Mouse (Mus musculus) liver, embryonic 11.5 days (tissue): ENCODE results near the gene Pcif1. TPM values are rescaled to one million over a fixed set of nuclear protein-coding genes. Genes with fewer than 3 reads are reported as not detected.
A peak's percentile ranks its signal among the peaks of the same experiment; 100 is the strongest.
"Not testable (repeated sequence)": the region's sequence is repeated elsewhere in the genome, so short reads cannot be mapped to it uniquely, and the experiment has no call there.

ENCODE experiments used
- ATAC-seq: fragments of 200-750 bp; cut with Nextera tagmentation; replicated peaks from 2 replicates; pipeline ENCODE4 v1.8.0; 2017; ENCODE audit warnings: moderate number of reproducible peaks, mild to moderate bottlenecking, moderate TSS enrichment, moderate library complexity; ENCODE audit not compliant: low FRiP score
- DNase-seq: peaks from one replicate; pipeline ENCODE4 v3.0.0-alpha.2; 2017; ENCODE audit warnings: low spot score
- H3K27ac ChIP-seq: fragments of 300-500 bp; sonication (generic); 2 replicates; pipeline ENCODE4 v1.5.1; 2014; ENCODE audit warnings: mild to moderate bottlenecking, low read depth, low read length, control low read depth
- H3K27me3 ChIP-seq: fragments of 300-500 bp; sonication (generic); replicated peaks from 2 replicates; pipeline ENCODE4 v1.6.1; 2014; ENCODE audit warnings: low read length, mixed read lengths; ENCODE audit not compliant: control insufficient read depth, insufficient read depth
- H3K36me3 ChIP-seq: fragments of 300-500 bp; sonication (generic); 2 replicates; pipeline ENCODE4 v1.6.1; 2014; ENCODE audit warnings: mild to moderate bottlenecking, low read length, moderate library complexity, mixed read lengths; ENCODE audit not compliant: control insufficient read depth, insufficient read depth
- H3K4me1 ChIP-seq: fragments of 300-500 bp; sonication (generic); replicated peaks from 2 replicates; pipeline ENCODE4 v1.6.1; 2014; ENCODE audit warnings: low read length, mixed read lengths; ENCODE audit not compliant: control insufficient read depth, insufficient read depth
- H3K4me2 ChIP-seq: fragments of 300-500 bp; sonication (generic); 2 replicates; pipeline ENCODE4 v1.6.1; 2014; ENCODE audit warnings: mild to moderate bottlenecking, control low read depth, moderate library complexity
- H3K4me3 ChIP-seq: fragments of 300-500 bp; sonication (generic); 2 replicates; pipeline ENCODE4 v1.5.1; 2014; ENCODE audit warnings: low read depth, low read length, control low read depth
- H3K9ac ChIP-seq: fragments of 300-500 bp; sonication (generic); 2 replicates; pipeline ENCODE4 v1.6.1; 2014; ENCODE audit warnings: low read depth, low read length, control low read depth
- H3K9me3 ChIP-seq: fragments of 300-500 bp; sonication (generic); 2 replicates; pipeline ENCODE4 v1.6.1; 2016; ENCODE audit warnings: low read length, inconsistent platforms, mixed read lengths; ENCODE audit not compliant: control insufficient read depth
- WGBS: fragments of 180-500 bp; shearing (Covaris S2); extraction: QIAGEN DNeasy Blood & Tissue Kit; methylation state at CpG from one replicate; pipeline ENCODE4 v1.1.7; 2014; 5-methylcytosine and 5-hydroxymethylcytosine counted together
- polyA plus RNA-seq: library from polyadenylated mRNA; unstranded; fragments of >200 nt; fragmentation: Nextera tagmentation; extraction: Ambion mirVana; gene quantifications from 2 replicates; pipeline ENCODE4 v1.2.1, GENCODE M21; 2014

Gene Pcif1
- polyA plus RNA-seq, 1 experiment from 2014 or later: 67.5 TPM

- no peak overlapping the region for H3K9ac ChIP-seq
- no peak overlapping the region for H3K27ac ChIP-seq
- H3K4me2 ChIP-seq: no peak overlapping the region
- H3K4me1 ChIP-seq: no peaks in the 10 kb centered on the region
- DNase-seq (no peak), ATAC-seq (no peak)
- peaks cover 20% of the 10 kb centered on the region for H3K27me3 ChIP-seq
- H3K36me3 ChIP-seq: no peaks in the 10 kb centered on the region
- H3K4me3 ChIP-seq: no peak overlapping the region
- H3K9me3 ChIP-seq: no peaks in the 10 kb centered on the region
- 83% methylated on average over 8 of the region's 8 CpGs for WGBS
Measured at GRCm38 (mm10) chr2:164850061-164850460, 29.0 kb upstream of the Pcif1 start.

GRCm38 (mm10) chr2:164855572-164855971 lies 23.5 kb upstream of the Pcif1 start:
- H3K4me3 ChIP-seq, DNase-seq, H3K9ac ChIP-seq, H3K27ac ChIP-seq, H3K9me3 ChIP-seq, H3K36me3 ChIP-seq, H3K4me2 ChIP-seq, ATAC-seq: not testable (repeated sequence)
- WGBS: 80% methylated on average over 5 of the region's 5 CpGs
- Histone ChIP-seq H3K4me1 (peaks cover 15% of the 10 kb centered on the region), H3K27me3 (peaks cover 53% of the 10 kb centered on the region)

GRCm38 (mm10) chr2:164856309-164857100 lies 22.6 kb upstream of the Pcif1 start:
- no peak overlapping the region for H3K27ac ChIP-seq
- H3K4me2 ChIP-seq: peak overlapping the region; percentile 80
- H3K4me3 ChIP-seq: peak overlapping the region; percentile 52
- H3K9me3 ChIP-seq: no peaks in the 10 kb centered on the region
- peaks cover 53% of the 10 kb centered on the region for H3K27me3 ChIP-seq
- peaks cover 15% of the 10 kb centered on the region for H3K4me1 ChIP-seq
- H3K9ac ChIP-seq: no peak overlapping the region
- H3K36me3 ChIP-seq: no peaks in the 10 kb centered on the region
- no peak for DNase-seq
- ATAC-seq: no peak; the same call in 1 of the 2 replicates
- WGBS: 1% methylated on average over 42 of the region's 42 CpGs

- ATAC-seq (peak; percentile 48; the same call in 1 of the 2 replicates), DNase-seq (peak; percentile 55)
- Histone ChIP-seq H3K4me2 (peak within 1 kb of the TSS; percentile 80), H3K27me3 (peaks cover 53% of the 10 kb centered on the region), H3K27ac (no peak within 1 kb of the TSS), H3K4me1 (peaks cover 15% of the 10 kb centered on the region), H3K4me3 (peak within 1 kb of the TSS; percentile 52), H3K9me3 (no peaks in the 10 kb centered on the region), H3K36me3 (no peaks in the 10 kb centered on the region), H3K9ac (no peak within 1 kb of the TSS)
- WGBS: 1% methylated on average over 47 of the region's 47 CpGs
Measured at GRCm38 (mm10) chr2:164857101-164857821, 21.8 kb upstream of the Pcif1 start, which contains the start of gene Pltp. Pltp (minus strand) TSS chr2:164857711.

DNA sequence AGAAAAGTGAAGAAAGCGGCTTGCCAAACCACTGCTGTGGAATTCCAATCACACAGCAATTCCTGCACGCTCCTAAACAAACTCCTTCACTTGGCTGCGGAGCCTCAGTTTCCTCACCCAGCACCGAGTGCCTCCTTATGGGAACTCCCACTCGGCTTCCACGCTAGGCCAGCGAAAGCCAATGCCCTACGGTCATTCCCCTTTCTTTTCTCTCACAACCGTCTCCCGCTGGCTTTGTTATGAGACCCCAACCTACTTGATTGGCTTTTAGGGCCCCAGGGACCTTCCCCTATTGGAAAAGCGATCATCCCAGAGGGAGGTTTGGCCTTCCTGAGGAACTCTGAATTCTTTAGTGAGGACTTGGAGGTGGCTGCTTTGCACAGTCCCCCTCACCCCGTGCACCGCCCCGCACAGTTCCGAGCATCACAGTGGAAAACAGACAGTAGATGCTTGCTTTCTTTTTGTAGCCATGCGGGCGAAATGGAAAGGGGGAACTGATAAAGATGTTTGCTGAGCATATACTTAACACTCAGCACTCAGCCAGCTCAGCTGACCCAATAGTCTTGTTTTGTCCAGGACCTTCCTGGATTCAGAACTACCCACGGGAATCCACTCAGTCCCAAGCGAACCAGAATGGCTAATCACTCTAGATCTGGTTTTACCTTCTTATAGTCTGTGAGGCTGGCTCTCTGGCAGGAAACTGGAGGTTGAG lies 21.1 kb upstream of the Pcif1 start:
- Histone ChIP-seq H3K9ac (no peak overlapping the region), H3K4me3 (peak overlapping the region; percentile 52), H3K4me1 (peaks cover 17% of the 10 kb centered on the region), H3K27ac (no peak overlapping the region), H3K36me3 (no peaks in the 10 kb centered on the region), H3K4me2 (peak overlapping the region; percentile 80), H3K27me3 (peaks cover 46% of the 10 kb centered on the region), H3K9me3 (no peaks in the 10 kb centered on the region)
- ATAC-seq (no peak), DNase-seq (no peak)
- 6% methylated on average over 19 of the region's 19 CpGs for WGBS

DNA sequence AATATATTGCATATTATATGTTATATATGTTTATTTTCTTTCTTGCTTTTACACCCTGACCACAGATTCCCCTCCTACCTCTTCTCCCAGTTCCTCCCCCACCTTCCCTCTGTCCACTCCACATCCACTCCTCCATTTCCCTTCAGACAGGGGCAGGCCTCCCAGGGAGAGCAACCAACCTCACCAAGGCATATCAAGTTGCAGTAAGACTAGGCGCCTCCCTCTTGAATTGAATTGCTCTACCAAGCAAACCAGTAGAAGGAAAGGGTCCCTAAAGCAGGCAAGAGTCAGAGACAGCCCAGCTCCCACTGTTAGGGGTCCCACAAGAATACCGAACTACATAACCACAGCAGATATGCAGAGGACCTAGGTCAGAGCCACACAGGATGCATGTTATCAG lies 19.9 kb upstream of the Pcif1 start:
- Histone ChIP-seq H3K27ac (peak overlapping the region; percentile 34; the same call in 1 of the 2 replicates), H3K9me3 (no peaks in the 10 kb centered on the region), H3K4me3 (no peak overlapping the region), H3K27me3 (peaks cover 41% of the 10 kb centered on the region), H3K4me2 (peak overlapping the region; percentile 6; the same call in 1 of the 2 replicates), H3K36me3 (no peaks in the 10 kb centered on the region), H3K4me1 (peaks cover 17% of the 10 kb centered on the region), H3K9ac (no peak overlapping the region)
- ATAC-seq (0 out of 2 replicates have a peak, but pooled peaks have one; percentile 11), DNase-seq (no peak)
- 40% methylated on average over 2 of the region's 2 CpGs for WGBS

- no peaks in the 10 kb centered on the region for H3K36me3 ChIP-seq
- H3K27ac ChIP-seq: peak overlapping the region; percentile 34
- peaks cover 36% of the 10 kb centered on the region for H3K27me3 ChIP-seq
- peaks cover 17% of the 10 kb centered on the region for H3K4me1 ChIP-seq
- H3K9me3 ChIP-seq: no peaks in the 10 kb centered on the region
- peak; percentile 35; the same call in 1 of the 2 replicates for ATAC-seq
- H3K9ac ChIP-seq: no peak overlapping the region
- H3K4me3 ChIP-seq: 0 out of 2 replicates have a peak overlapping the region, but pooled peaks have one; percentile 4
- WGBS: 44% methylated on average over 9 of the region's 9 CpGs
- H3K4me2 ChIP-seq: peak overlapping the region; percentile 6; the same call in 1 of the 2 replicates
- DNase-seq: no peak
Measured at GRCm38 (mm10) chr2:164859640-164860432, 19.3 kb upstream of the Pcif1 start.

DNA sequence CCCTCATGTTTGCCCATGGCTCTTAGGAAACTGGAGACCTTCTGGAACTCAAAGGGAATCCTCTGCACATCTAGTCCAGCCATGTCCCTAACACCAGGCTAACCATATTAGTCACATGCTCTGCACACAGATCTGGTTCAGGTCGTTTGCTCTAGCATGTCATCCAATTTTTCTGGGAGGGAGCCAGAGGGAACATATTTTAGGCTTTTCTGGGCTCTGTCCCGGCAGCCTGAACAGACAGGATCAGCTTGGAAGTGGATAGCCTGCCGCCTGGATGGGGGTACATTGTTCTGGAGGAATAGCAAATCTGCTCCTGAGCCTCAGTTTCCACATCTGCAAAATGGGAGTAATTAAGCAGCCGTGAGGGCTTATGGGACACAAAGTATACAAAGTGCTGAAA lies 18.0 kb upstream of the Pcif1 start:
- Histone ChIP-seq H3K9ac (no peak overlapping the region), H3K27ac (no peak overlapping the region)
- WGBS: 72% methylated on average over 4 of the region's 4 CpGs

More for the DNA sequence above, 18.0 kb upstream of the Pcif1 start:
- no peak overlapping the region for H3K4me2 ChIP-seq
- DNase-seq: no peak
- no peak overlapping the region for H3K4me3 ChIP-seq
- H3K9me3 ChIP-seq: no peaks in the 10 kb centered on the region
- peaks cover 17% of the 10 kb centered on the region for H3K4me1 ChIP-seq
- H3K27me3 ChIP-seq: peaks cover 24% of the 10 kb centered on the region
- no peaks in the 10 kb centered on the region for H3K36me3 ChIP-seq
- no peak for ATAC-seq
